Mouse (Mus musculus): ENCODE results near the gene Dzip1. TPM values are rescaled to one million over a fixed set of nuclear protein-coding genes. Genes with fewer than 3 reads are reported as not detected.

Dzip1 gene
- polyA plus RNA-seq, 1 experiment from 2014 or later = 28.5 TPM

- no peak overlapping the region for H3K4me3 ChIP-seq (ENCODE audit: low read depth, low read length)
- DNase-seq (no peak), ATAC-seq (ENCODE audit: insufficient read depth) (no peak)
- H3K36me3 ChIP-seq (ENCODE audit: insufficient read depth) = peaks cover 72% of the 10 kb centered on the region
- no peaks in the 10 kb centered on the region for H3K4me1 ChIP-seq (ENCODE audit: insufficient read depth)
- WGBS = 71% methylated on average over 7 of the region's 7 CpGs
- no peaks in the 10 kb centered on the region for H3K27me3 ChIP-seq (ENCODE audit: insufficient read depth, low read length)
- no peak overlapping the region for H3K9ac ChIP-seq
- no peak overlapping the region for H3K27ac ChIP-seq (ENCODE audit: low read depth)
- no peak for TF ChIP-seq CTCF (IDR thresholded peaks at IDR 0.05; ENCODE audit: low read depth)
- H3K4me2 ChIP-seq = no peak overlapping the region
- H3K9me3 ChIP-seq (ENCODE audit: low read depth, low read length) = no peaks in the 10 kb centered on the region
Observed at GRCm38 (mm10) chr14:118895228-118895627, 30.0 kb downstream of the Dzip1 start.

DNA sequence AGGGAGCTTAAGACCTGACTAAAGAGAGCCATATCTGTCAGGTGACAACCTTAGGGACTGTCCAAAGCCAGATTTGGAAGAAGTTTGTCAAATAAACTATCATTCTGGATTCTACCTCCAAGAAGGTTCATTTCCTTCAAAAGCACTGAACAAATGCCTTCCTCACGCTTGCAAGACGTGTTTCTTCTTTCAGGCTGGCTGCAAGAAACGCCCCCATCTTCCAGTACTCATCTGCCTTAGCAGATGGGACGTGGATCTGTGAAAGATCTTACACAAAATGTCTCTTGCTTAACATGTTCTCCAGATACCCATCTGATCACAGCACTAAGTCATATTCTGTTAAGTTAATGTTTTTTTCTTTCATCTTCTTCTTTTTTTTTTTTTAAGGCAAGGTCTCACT is 35.2 kb downstream of the Dzip1 start:
- Histone ChIP-seq H3K4me2 (no peak overlapping the region), H3K27me3 (ENCODE audit: insufficient read depth, low read length) (no peaks in the 10 kb centered on the region), H3K9me3 (ENCODE audit: low read depth, low read length) (no peaks in the 10 kb centered on the region), H3K27ac (ENCODE audit: low read depth) (no peak overlapping the region), H3K4me1 (ENCODE audit: insufficient read depth) (no peaks in the 10 kb centered on the region), H3K4me3 (ENCODE audit: low read depth, low read length) (no peak overlapping the region), H3K36me3 (ENCODE audit: insufficient read depth) (peaks cover 56% of the 10 kb centered on the region), H3K9ac (no peak overlapping the region)
- 86% methylated on average over 4 of the region's 4 CpGs for WGBS
- DNase-seq = no peak
- ATAC-seq (ENCODE audit: insufficient read depth) = no peak
- no peak for TF ChIP-seq CTCF (IDR thresholded peaks at IDR 0.05; ENCODE audit: low read depth)

DNA sequence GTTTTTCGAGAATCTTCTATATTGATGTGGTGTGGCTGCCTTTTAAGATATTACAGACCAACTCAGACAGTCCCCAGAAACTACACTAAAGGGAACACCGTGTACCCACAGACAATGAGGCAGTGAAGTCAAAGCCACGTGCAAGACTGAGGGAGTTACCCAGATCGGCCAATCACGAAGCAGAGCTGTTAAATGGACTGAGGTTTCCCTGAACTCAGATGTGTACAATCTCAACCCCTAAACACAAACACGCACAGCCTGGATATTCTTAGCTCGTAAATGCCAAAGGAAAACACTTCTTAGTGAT is 41.1 kb downstream of the Dzip1 start:
- Histone ChIP-seq H3K36me3 (ENCODE audit: insufficient read depth) (peaks cover 60% of the 10 kb centered on the region), H3K4me2 (no peak overlapping the region), H3K9me3 (ENCODE audit: low read depth, low read length) (no peaks in the 10 kb centered on the region), H3K4me3 (ENCODE audit: low read depth, low read length) (no peak overlapping the region), H3K4me1 (ENCODE audit: insufficient read depth) (no peaks in the 10 kb centered on the region), H3K27me3 (ENCODE audit: insufficient read depth, low read length) (no peaks in the 10 kb centered on the region), H3K27ac (ENCODE audit: low read depth) (no peak overlapping the region), H3K9ac (no peak overlapping the region)
- TF ChIP-seq CTCF (IDR thresholded peaks at IDR 0.05; ENCODE audit: low read depth) = no peak
- DNase-seq (no peak), ATAC-seq (ENCODE audit: insufficient read depth) (peak; percentile 55)
- 63% methylated on average over 7 of the region's 7 CpGs for WGBS

- no peak overlapping the region for H3K9ac ChIP-seq
- H3K4me3 ChIP-seq (ENCODE audit: low read depth, low read length) = no peak overlapping the region
- no peak overlapping the region for H3K4me2 ChIP-seq
- 65% methylated on average over 18 of the region's 18 CpGs for WGBS
- H3K36me3 ChIP-seq (ENCODE audit: insufficient read depth) = peaks cover 60% of the 10 kb centered on the region
- no peaks in the 10 kb centered on the region for H3K9me3 ChIP-seq (ENCODE audit: low read depth, low read length)
- no peak for TF ChIP-seq CTCF (IDR thresholded peaks at IDR 0.05; ENCODE audit: low read depth)
- H3K4me1 ChIP-seq (ENCODE audit: insufficient read depth) = no peaks in the 10 kb centered on the region
- peak; percentile 74 for DNase-seq
- ATAC-seq (ENCODE audit: insufficient read depth) = peak; percentile 65; the same call in 1 of the 2 replicates
- H3K27me3 ChIP-seq (ENCODE audit: insufficient read depth, low read length) = no peaks in the 10 kb centered on the region
- no peak overlapping the region for H3K27ac ChIP-seq (ENCODE audit: low read depth)
Observed at GRCm38 (mm10) chr14:118883344-118884249, 41.7 kb downstream of the Dzip1 start.

DNA sequence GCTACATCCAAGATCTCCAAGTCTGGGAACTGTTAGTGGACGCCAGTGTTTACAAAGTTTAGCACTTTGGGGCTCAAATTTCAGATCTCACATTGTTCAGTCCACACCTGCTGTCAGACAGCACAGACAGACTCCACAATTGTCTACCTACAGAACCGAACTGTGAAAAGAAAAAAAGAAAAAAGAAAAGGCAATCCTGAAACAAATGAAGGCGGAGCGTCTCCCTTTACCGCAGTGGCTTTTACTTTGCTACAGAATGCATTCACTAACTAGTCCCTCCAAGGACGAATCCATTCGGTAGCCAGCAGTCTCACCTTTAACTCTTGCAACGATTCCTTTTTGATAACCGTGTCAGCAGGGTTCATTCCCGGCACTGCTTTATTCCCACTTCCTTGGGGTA is 44.6 kb downstream of the Dzip1 start:
- H3K4me1 ChIP-seq (ENCODE audit: insufficient read depth) = no peaks in the 10 kb centered on the region
- no peak overlapping the region for H3K4me2 ChIP-seq
- no peak overlapping the region for H3K27ac ChIP-seq (ENCODE audit: low read depth)
- no peak overlapping the region for H3K4me3 ChIP-seq (ENCODE audit: low read depth, low read length)
- WGBS = 75% methylated on average over 10 of the region's 10 CpGs
- no peaks in the 10 kb centered on the region for H3K9me3 ChIP-seq (ENCODE audit: low read depth, low read length)
- DNase-seq (no peak), ATAC-seq (ENCODE audit: insufficient read depth) (no peak)
- no peak for TF ChIP-seq CTCF (IDR thresholded peaks at IDR 0.05; ENCODE audit: low read depth)
- H3K27me3 ChIP-seq (ENCODE audit: insufficient read depth, low read length) = no peaks in the 10 kb centered on the region
- H3K36me3 ChIP-seq (ENCODE audit: insufficient read depth) = peaks cover 74% of the 10 kb centered on the region
- H3K9ac ChIP-seq = no peak overlapping the region

GRCm38 (mm10) chr14:118878346-118878910 is 46.8 kb downstream of the Dzip1 start:
- TF ChIP-seq CTCF (IDR thresholded peaks at IDR 0.05; ENCODE audit: low read depth) = no peak
- Histone ChIP-seq H3K4me2 (no peak overlapping the region), H3K4me1 (ENCODE audit: insufficient read depth) (no peaks in the 10 kb centered on the region), H3K27me3 (ENCODE audit: insufficient read depth, low read length) (no peaks in the 10 kb centered on the region), H3K9me3 (ENCODE audit: low read depth, low read length) (no peaks in the 10 kb centered on the region), H3K4me3 (ENCODE audit: low read depth, low read length) (no peak overlapping the region), H3K27ac (ENCODE audit: low read depth) (no peak overlapping the region), H3K36me3 (ENCODE audit: insufficient read depth) (peaks cover 69% of the 10 kb centered on the region), H3K9ac (no peak overlapping the region)
- ATAC-seq (ENCODE audit: insufficient read depth) = no peak
- WGBS = 73% methylated on average over 11 of the region's 11 CpGs
- DNase-seq = no peak

DNA sequence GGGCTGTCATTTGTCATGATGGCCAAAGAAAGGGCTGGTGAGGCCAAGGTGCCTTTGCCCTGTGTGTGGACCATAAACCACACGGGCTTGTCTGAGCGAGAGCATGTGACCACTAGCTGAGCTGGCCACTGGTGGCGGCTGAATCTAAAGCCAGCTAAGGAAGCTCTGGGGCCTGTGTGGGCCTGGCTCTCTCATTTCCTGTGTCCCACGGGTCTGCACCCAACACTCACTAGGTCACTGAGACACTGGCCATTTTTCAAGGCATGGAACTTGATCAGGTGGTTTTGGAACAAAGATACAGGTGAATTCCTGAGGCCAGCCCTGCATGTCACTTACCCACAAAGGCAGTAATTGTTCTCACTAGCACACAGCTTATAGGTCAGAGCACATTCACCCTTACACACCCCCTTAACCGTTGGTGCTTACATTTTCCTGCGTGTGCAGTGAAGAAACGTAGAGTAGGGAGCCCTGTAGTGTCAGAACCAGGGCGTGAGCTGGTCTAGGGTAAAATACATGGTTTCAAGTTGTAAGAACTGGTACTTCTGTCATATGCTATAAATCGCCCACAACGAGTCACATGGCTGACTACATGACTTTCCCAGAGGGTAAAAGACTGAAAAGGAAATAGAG is 50.4 kb downstream of the Dzip1 start:
- ATAC-seq (ENCODE audit: insufficient read depth) (0 out of 2 replicates have a peak, but pooled peaks have one; percentile 28), DNase-seq (no peak)
- 62% methylated on average over 10 of the region's 10 CpGs for WGBS
- H3K27me3 ChIP-seq (ENCODE audit: insufficient read depth, low read length) = no peaks in the 10 kb centered on the region
- no peak overlapping the region for H3K9ac ChIP-seq
- no peak overlapping the region for H3K4me2 ChIP-seq
- H3K4me1 ChIP-seq (ENCODE audit: insufficient read depth) = no peaks in the 10 kb centered on the region
- no peak overlapping the region for H3K4me3 ChIP-seq (ENCODE audit: low read depth, low read length)
- no peaks in the 10 kb centered on the region for H3K9me3 ChIP-seq (ENCODE audit: low read depth, low read length)
- no peak overlapping the region for H3K27ac ChIP-seq (ENCODE audit: low read depth)
- H3K36me3 ChIP-seq (ENCODE audit: insufficient read depth) = peaks cover 43% of the 10 kb centered on the region
- TF ChIP-seq CTCF (IDR thresholded peaks at IDR 0.05; ENCODE audit: low read depth) = no peak
